Mouse (Mus musculus): ENCODE measurements around the gene Tbl3. TPM values are rescaled to one million over a fixed set of nuclear protein-coding genes. Genes with fewer than 3 reads are reported as not detected.

Gene Tbl3
- polyA plus RNA-seq, 1 experiment: 49.6 TPM

DNA sequence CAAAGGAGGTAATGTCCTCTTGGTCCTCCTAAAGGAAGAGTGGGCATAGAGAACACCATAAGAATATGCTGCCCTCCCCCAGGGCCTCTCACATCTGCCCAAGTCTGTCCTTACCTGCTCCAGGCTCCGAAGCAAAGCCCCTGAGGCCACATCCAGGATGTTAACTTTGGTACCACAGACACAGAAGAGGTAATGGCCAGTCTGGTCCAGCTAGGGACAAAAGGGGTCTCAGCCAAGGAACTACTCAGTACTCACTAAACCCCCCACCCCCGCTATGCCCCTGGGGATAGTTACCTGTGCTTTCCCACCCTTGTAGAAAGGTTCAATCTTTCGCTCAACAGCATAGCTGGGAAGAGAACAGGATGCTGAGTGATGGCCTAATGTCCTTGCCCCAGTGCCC, 1.6 kb downstream of the Tbl3 start:
- TF ChIP-seq CTCF (IDR thresholded peaks at IDR 0.05; ENCODE audit: extremely low read depth, insufficient read length, insufficient replicate concordance, low read depth, low read length) (no peak), POLR2A (IDR thresholded peaks at IDR 0.05; ENCODE audit: low read depth, low read length) (no peak)
- 90% methylated on average over 3 of the region's 3 CpGs for WGBS
- Histone ChIP-seq H3K27me3 (ENCODE audit: control insufficient read depth, insufficient read depth, low read length) (no peaks in the 10 kb centered on the region), H3K36me3 (ENCODE audit: control insufficient read depth, insufficient read depth, low read length) (peaks cover 24% of the 10 kb centered on the region), H3K4me1 (ENCODE audit: control insufficient read depth, insufficient read depth, insufficient read length, low read length) (peaks cover 1% of the 10 kb centered on the region), H3K4me3 (ENCODE audit: low read depth, low read length) (no peak overlapping the region), H3K27ac (ENCODE audit: insufficient read depth, low read depth, low read length) (no peak overlapping the region)

DNA sequence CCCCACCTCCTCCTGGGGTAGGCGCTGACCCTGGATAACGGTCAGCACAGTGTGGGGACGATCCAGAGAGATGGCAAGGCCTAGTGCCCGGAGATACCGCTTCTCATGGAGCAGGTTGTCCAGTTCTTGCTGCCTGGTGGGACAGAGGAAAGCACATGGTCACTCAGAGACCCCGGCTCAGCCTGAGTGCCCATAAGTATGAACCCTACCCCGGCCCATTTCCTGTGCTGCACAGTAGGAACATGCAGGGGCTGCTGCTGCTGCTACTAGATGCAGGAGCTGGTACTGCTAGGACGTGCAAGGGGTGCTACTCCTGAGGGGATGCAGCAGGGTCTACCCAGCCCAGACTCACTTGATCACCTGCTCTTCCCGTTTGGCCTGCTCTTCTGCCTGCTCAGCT, 6.2 kb downstream of the Tbl3 start:
- 88% methylated on average over 9 of the region's 9 CpGs for WGBS
- Histone ChIP-seq H3K36me3 (ENCODE audit: control insufficient read depth, insufficient read depth, low read length) (peaks cover 27% of the 10 kb centered on the region), H3K27ac (ENCODE audit: insufficient read depth, low read depth, low read length) (no peak overlapping the region)

DNA sequence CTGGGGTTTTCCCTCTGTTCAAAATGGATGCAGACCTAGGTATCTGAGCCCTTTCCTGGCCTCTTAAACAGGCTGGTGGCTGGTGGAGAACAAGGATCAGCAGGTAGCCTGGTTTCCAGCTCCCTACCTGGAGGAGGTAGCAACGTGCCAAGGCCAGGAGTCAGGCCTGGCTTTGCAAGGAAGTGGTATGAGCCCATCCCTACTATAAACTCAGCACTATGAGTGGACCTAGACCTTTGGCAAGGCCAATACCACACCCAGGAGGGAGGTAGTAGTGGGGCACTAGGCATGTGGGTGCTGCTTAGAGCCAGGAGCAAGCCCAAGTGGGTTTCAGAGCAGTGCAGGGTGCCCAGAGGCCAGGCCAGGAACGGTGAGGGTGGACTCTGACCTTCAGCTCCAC, 8.0 kb downstream of the Tbl3 start:
- H3K4me3 ChIP-seq (ENCODE audit: low read depth, low read length): peak overlapping the region; percentile 65
- peaks cover 27% of the 10 kb centered on the region for H3K36me3 ChIP-seq (ENCODE audit: control insufficient read depth, insufficient read depth, low read length)
- H3K4me1 ChIP-seq (ENCODE audit: control insufficient read depth, insufficient read depth, insufficient read length, low read length): peaks cover 23% of the 10 kb centered on the region
- 30% methylated on average over 2 of the region's 2 CpGs for WGBS
- no peaks in the 10 kb centered on the region for H3K27me3 ChIP-seq (ENCODE audit: control insufficient read depth, insufficient read depth, low read length)
- TF ChIP-seq POLR2A (IDR thresholded peaks at IDR 0.05; ENCODE audit: low read depth, low read length): peak; percentile 76
- no peak for TF ChIP-seq CTCF (IDR thresholded peaks at IDR 0.05; ENCODE audit: extremely low read depth, insufficient read length, insufficient replicate concordance, low read depth, low read length)
- peak overlapping the region; percentile 99 for H3K27ac ChIP-seq (ENCODE audit: insufficient read depth, low read depth, low read length)

More for the DNA sequence above, 6.2 kb downstream of the Tbl3 start:
- no peaks in the 10 kb centered on the region for H3K27me3 ChIP-seq (ENCODE audit: control insufficient read depth, insufficient read depth, low read length)
- H3K4me1 ChIP-seq (ENCODE audit: control insufficient read depth, insufficient read depth, insufficient read length, low read length): peaks cover 20% of the 10 kb centered on the region
- TF ChIP-seq POLR2A (IDR thresholded peaks at IDR 0.05; ENCODE audit: low read depth, low read length) (no peak), CTCF (IDR thresholded peaks at IDR 0.05; ENCODE audit: extremely low read depth, insufficient read length, insufficient replicate concordance, low read depth, low read length) (no peak)
- H3K4me3 ChIP-seq (ENCODE audit: low read depth, low read length): peak overlapping the region; percentile 65; the same call in 1 of the 2 replicates

DNA sequence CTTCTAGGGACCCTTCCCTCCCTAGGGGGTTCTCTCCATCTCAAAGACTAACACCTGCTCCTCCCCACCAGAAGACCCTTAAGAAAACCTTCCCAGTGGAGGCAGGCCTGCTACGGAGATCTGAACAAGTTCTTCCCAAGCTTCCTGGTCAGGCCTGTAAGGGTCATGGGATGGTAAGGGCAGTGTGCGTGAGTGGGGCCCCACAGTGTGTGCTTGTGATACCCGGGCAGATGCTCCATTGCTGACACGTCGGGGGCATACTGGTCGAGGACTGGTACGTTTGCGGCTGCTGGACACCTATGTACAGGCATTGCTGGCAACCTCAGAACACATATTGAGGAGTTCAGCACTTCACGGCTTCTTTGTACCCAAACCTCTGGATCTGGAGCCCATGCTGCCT, 8.7 kb downstream of the Tbl3 start:
- Histone ChIP-seq H3K4me1 (ENCODE audit: control insufficient read depth, insufficient read depth, insufficient read length, low read length) (peaks cover 23% of the 10 kb centered on the region), H3K27me3 (ENCODE audit: control insufficient read depth, insufficient read depth, low read length) (no peaks in the 10 kb centered on the region), H3K27ac (ENCODE audit: insufficient read depth, low read depth, low read length) (peak overlapping the region; percentile 99), H3K36me3 (ENCODE audit: control insufficient read depth, insufficient read depth, low read length) (peaks cover 21% of the 10 kb centered on the region), H3K4me3 (ENCODE audit: low read depth, low read length) (peak overlapping the region; percentile 66)
- TF ChIP-seq CTCF (IDR thresholded peaks at IDR 0.05; ENCODE audit: extremely low read depth, insufficient read length, insufficient replicate concordance, low read depth, low read length) (no peak), POLR2A (IDR thresholded peaks at IDR 0.05; ENCODE audit: low read depth, low read length) (no peak)
- 28% methylated on average over 9 of the region's 9 CpGs for WGBS

DNA sequence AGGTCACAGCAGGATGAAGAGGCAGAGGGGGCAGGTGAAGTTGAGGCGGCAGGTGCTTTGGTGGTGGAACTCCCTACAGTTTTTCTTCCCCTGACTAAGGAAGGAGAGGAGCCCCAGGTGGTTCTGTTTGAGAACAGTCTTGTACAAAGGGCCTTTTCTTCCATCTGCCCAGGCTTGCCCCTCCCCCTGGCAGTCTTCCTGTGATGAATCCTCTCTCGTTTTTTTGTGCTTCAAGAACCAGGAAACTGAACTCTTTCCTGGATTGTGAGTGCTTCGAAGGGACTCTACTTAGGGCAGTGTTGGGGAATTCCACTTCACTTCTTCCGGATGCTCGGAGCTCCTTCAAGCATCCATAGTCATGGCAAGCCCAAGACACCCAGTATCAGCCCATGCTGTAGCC, 9.5 kb downstream of the Tbl3 start:
- TF ChIP-seq POLR2A (IDR thresholded peaks at IDR 0.05; ENCODE audit: low read depth, low read length) (no peak; the same call in 1 of the 2 replicates), CTCF (IDR thresholded peaks at IDR 0.05; ENCODE audit: extremely low read depth, insufficient read length, insufficient replicate concordance, low read depth, low read length) (no peak)
- Histone ChIP-seq H3K36me3 (ENCODE audit: control insufficient read depth, insufficient read depth, low read length) (peaks cover 21% of the 10 kb centered on the region), H3K4me1 (ENCODE audit: control insufficient read depth, insufficient read depth, insufficient read length, low read length) (peaks cover 23% of the 10 kb centered on the region), H3K4me3 (ENCODE audit: low read depth, low read length) (peak overlapping the region; percentile 66), H3K27ac (ENCODE audit: insufficient read depth, low read depth, low read length) (peak overlapping the region; percentile 99), H3K27me3 (ENCODE audit: control insufficient read depth, insufficient read depth, low read length) (no peaks in the 10 kb centered on the region)
- WGBS: 11% methylated on average over 5 of the region's 5 CpGs

DNA sequence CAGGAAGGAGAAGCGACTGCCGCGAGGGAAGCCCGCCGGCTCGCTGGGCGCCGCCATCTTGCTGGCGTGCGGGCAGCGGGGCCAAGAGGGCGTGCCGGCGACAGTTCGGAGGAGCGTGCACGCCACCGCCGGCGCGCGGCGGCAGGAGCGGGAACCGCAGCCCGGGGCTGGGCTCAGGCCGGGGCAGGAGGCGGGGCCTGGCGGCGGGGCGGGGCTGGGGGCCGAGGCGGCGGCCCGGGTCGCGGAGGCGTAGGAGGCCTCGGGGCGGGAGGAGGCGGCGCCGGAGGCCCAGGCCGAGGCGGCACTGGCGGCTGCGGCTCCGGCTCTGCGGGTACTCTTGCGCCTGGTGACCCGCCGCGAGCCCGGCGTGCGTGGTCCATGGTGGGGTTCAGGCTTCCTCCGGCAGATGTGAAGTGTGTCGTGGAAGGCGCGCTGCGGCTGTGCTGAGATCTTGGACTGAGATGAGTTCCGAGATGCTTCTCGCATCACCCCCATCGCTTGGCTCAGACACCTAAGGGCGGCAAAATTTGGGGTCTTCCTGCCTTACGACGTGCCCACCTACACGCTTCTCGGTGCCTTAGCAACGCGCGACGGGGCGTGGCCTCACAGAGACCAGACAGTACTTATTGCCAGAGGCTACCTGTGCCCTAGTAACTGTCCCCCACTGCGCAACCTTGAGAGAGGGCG, 11.3 kb downstream of the Tbl3 start, which contains the start of the genes Gfer and Noxo1:
Gene Gfer, minus strand, starts transcription at position 146 of the 687 bp plus-strand sequence.
Gene Noxo1, plus strand, starts transcription at position 224 of the 687 bp plus-strand sequence.
- H3K4me1 ChIP-seq (ENCODE audit: control insufficient read depth, insufficient read depth, insufficient read length, low read length): peaks cover 23% of the 10 kb centered on the region
- H3K36me3 ChIP-seq (ENCODE audit: control insufficient read depth, insufficient read depth, low read length): peaks cover 14% of the 10 kb centered on the region
- no peak; the same call in 1 of the 2 replicates for TF ChIP-seq CTCF (IDR thresholded peaks at IDR 0.05; ENCODE audit: extremely low read depth, insufficient read length, insufficient replicate concordance, low read depth, low read length)
- no peak; the same call in none of the 2 replicates for TF ChIP-seq POLR2A (IDR thresholded peaks at IDR 0.05; ENCODE audit: low read depth, low read length)
- H3K27me3 ChIP-seq (ENCODE audit: control insufficient read depth, insufficient read depth, low read length): no peaks in the 10 kb centered on the region
- H3K4me3 ChIP-seq (ENCODE audit: low read depth, low read length): peak within 1 kb of the TSS; percentile 74
- 2% methylated on average over 73 of the region's 76 CpGs for WGBS
- peak within 1 kb of the TSS; percentile 99 for H3K27ac ChIP-seq (ENCODE audit: insufficient read depth, low read depth, low read length)

DNA sequence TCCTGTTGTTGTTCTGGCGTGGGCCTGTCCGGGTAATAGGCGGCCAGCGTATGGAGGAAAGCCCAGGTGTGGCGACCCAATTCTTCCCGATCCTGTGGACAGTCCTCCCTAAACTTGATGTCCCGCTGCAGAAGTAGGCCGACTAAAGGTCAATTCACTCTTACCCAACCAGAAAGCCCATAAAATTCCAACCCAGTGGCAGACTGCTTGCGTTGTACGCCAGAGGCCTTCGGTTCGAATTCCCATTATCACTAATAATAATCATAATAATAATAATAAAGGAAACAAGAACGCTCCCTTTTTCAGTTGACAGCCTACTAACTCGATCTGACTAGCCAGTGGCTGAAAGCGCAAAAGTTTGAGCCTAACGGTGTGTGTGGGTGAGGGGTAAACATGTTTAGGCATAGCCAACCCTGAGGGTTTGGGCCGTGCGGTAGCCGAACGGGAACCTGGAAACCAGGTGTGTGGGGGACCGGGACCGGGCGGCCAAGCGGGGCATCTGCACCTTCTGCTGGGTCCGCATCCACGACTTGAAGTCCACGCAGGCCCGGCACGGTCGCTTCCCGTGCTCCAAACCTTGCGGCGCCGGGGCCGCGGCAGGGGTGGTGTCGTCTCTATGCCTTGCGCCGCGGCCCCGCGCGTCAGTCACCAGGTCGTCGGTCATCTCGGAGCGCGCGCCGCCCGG, 12.0 kb downstream of the Tbl3 start:
- 3% methylated on average over 50 of the region's 51 CpGs for WGBS
- Histone ChIP-seq H3K36me3 (ENCODE audit: control insufficient read depth, insufficient read depth, low read length) (peaks cover 7% of the 10 kb centered on the region), H3K27ac (ENCODE audit: insufficient read depth, low read depth, low read length) (peak overlapping the region; percentile 48), H3K4me1 (ENCODE audit: control insufficient read depth, insufficient read depth, insufficient read length, low read length) (peaks cover 20% of the 10 kb centered on the region; the same call in 1 of the 2 replicates), H3K4me3 (ENCODE audit: low read depth, low read length) (peak overlapping the region; percentile 74), H3K27me3 (ENCODE audit: control insufficient read depth, insufficient read depth, low read length) (no peaks in the 10 kb centered on the region)
- TF ChIP-seq CTCF (IDR thresholded peaks at IDR 0.05; ENCODE audit: extremely low read depth, insufficient read length, insufficient replicate concordance, low read depth, low read length) (no peak), POLR2A (IDR thresholded peaks at IDR 0.05; ENCODE audit: low read depth, low read length) (no peak)
